ENCODE assay signal across 17 mouse cellular contexts in genomic region chr4:82418241-82418640, GRCm38 (mm10).
DNase-seq lines count a peak whose midpoint lies in the region; ATAC-seq and TF ChIP-seq lines count a peak whose summit lies in the region.
"Had no signal": no experiment of that assay in that cellular context is flagged by ENCODE, and none has a peak within 500 bp of the region (broad histone marks: within the 10 kb centered on the region; RNA-seq: fewer than 3 reads in every experiment).

No protein-coding gene starts in this region.

- ATAC-seq in heart, embryonic 12.5 days (ENCODE audit: insufficient number of reproducible peaks, low FRiP score), result no peak
- ATAC-seq in lung, embryonic 14.5 days (ENCODE audit: insufficient read depth), result no peak
- ATAC-seq: forebrain, embryonic 13.5 days; midbrain, embryonic 13.5 days had no signal

- 66% methylated on average over 4 of the region's 4 CpGs for WGBS in heart, embryonic 12.5 days
- 60% methylated on average over 4 of the region's 4 CpGs for WGBS in lung, embryonic 14.5 days
- WGBS in lung, adult 2 months, result 27% methylated on average over 4 of the region's 4 CpGs

- H3K9me3 ChIP-seq in heart, embryonic 12.5 days (replicated peaks), result no peaks in the 10 kb centered on the region
- no peaks in the 10 kb centered on the region for H3K9me3 ChIP-seq in lung, embryonic 14.5 days (ENCODE audit: low read depth, low read length)
- H3K9me3 ChIP-seq: forebrain, embryonic 13.5 days; hindbrain, embryonic 10.5 days; midbrain, embryonic 13.5 days; neural tube, embryonic 13.5 days had no signal

- H3K27ac ChIP-seq in heart, embryonic 12.5 days (ENCODE audit: poor library complexity, severe bottlenecking), result peak overlapping the region; percentile 35; the same call in 1 of the 2 replicates
- H3K27ac ChIP-seq in lung, embryonic 14.5 days (ENCODE audit: low read depth), result peak overlapping the region; percentile 31; the same call in 1 of the 2 replicates
- H3K27ac ChIP-seq: forebrain, embryonic 13.5 days; heart, adult 2 months; hindbrain, embryonic 10.5 days; midbrain, embryonic 13.5 days; neural tube, embryonic 13.5 days had no signal

- no peak overlapping the region for H3K4me3 ChIP-seq in heart, embryonic 12.5 days
- H3K4me3 ChIP-seq in lung, embryonic 14.5 days (ENCODE audit: low read depth, low read length), result no peak overlapping the region
- no peak overlapping the region for H3K4me3 ChIP-seq in lung, adult 2 months (replicated peaks; ENCODE audit: extremely low read depth, low read depth, low read length)
- H3K4me3 ChIP-seq: forebrain, embryonic 13.5 days; heart, adult 2 months; hindbrain, embryonic 10.5 days; midbrain, embryonic 13.5 days; neural tube, embryonic 13.5 days had no signal

- no peaks in the 10 kb centered on the region for H3K36me3 ChIP-seq in heart, embryonic 12.5 days
- H3K36me3 ChIP-seq in lung, embryonic 14.5 days (ENCODE audit: insufficient read depth), result peaks cover 9% of the 10 kb centered on the region; the same call in 1 of the 2 replicates
- H3K36me3 ChIP-seq: hindbrain, embryonic 10.5 days; midbrain, embryonic 13.5 days; neural tube, embryonic 13.5 days had no signal

- no peak for TF ChIP-seq POLR2A in lung, adult 2 months (IDR thresholded peaks at IDR 0.05; ENCODE audit: borderline replicate concordance, extremely low read depth, low read depth, low read length)

- H3K9ac ChIP-seq in heart, embryonic 12.5 days, result no peak overlapping the region
- no peak overlapping the region for H3K9ac ChIP-seq in lung, embryonic 14.5 days
- H3K9ac ChIP-seq: forebrain, embryonic 13.5 days; midbrain, embryonic 13.5 days; neural tube, embryonic 13.5 days had no signal

- DNase-seq in cerebellum, postnatal 25 days, result peak; percentile 49 to 71
- DNase-seq in cerebellum, adult 11-12 months, result no peak
- no peak for DNase-seq in heart, adult 9 months (ENCODE audit: low spot score in 2 of 2)
- DNase-seq in lung, embryonic 14.5 days, result no peak
- DNase-seq in lung, adult 2 months, result no peak
- peak; percentile 43 for DNase-seq in lung, postnatal 36 days
- DNase-seq: adrenal gland, postnatal 25 days; B cell, adult 2 months; kidney, adult 11 months; liver; right cerebral cortex, adult 18-20 months had no signal

- no peaks in the 10 kb centered on the region for H3K27me3 ChIP-seq in heart, embryonic 12.5 days (replicated peaks)
- H3K27me3 ChIP-seq in lung, embryonic 14.5 days (ENCODE audit: insufficient read depth, low read length), result no peaks in the 10 kb centered on the region
- H3K27me3 ChIP-seq: forebrain, embryonic 13.5 days; midbrain, embryonic 13.5 days; neural tube, embryonic 13.5 days had no signal

- H3K4me2 ChIP-seq in heart, embryonic 12.5 days, result no peak overlapping the region
- no peak overlapping the region for H3K4me2 ChIP-seq in lung, embryonic 14.5 days
- H3K4me2 ChIP-seq: forebrain, embryonic 13.5 days; midbrain, embryonic 13.5 days; neural tube, embryonic 13.5 days had no signal

- H3K4me1 ChIP-seq in heart, embryonic 12.5 days (replicated peaks), result peaks cover 52% of the 10 kb centered on the region
- peaks cover 21% of the 10 kb centered on the region for H3K4me1 ChIP-seq in lung, embryonic 14.5 days (ENCODE audit: insufficient read depth)
- H3K4me1 ChIP-seq in lung, adult 2 months (ENCODE audit: control insufficient read depth, insufficient read depth, low read length), result peaks cover 20% of the 10 kb centered on the region
- H3K4me1 ChIP-seq: hindbrain, embryonic 10.5 days had no signal

- no peak for TF ChIP-seq CTCF in lung, embryonic 14.5 days (IDR thresholded peaks at IDR 0.05; ENCODE audit: low read depth)
- TF ChIP-seq CTCF in lung, adult 2 months (IDR thresholded peaks at IDR 0.05; ENCODE audit: insufficient read depth, low read length), result no peak

Comparison
In these comparisons a context has a peak if more than half of its experiments do, and no peak if none do; other contexts are left out.
1. DNase-seq: peak in cerebellum, postnatal 25 days (2 of 2) and lung, postnatal 36 days (single experiment); none in cerebellum, adult 11-12 months (single experiment), heart, adult 9 months (0 of 2), lung, embryonic 14.5 days (single experiment) and lung, adult 2 months (single experiment).